Mouse (Mus musculus): Measurements from ENCODE around the gene 4632433K11Rik. TPM values are rescaled to one million over a fixed set of nuclear protein-coding genes. Genes with fewer than 3 reads are reported as not detected.

The 4632433K11Rik gene
- polyA plus RNA-seq, 1 experiment, result not detected

DNA sequence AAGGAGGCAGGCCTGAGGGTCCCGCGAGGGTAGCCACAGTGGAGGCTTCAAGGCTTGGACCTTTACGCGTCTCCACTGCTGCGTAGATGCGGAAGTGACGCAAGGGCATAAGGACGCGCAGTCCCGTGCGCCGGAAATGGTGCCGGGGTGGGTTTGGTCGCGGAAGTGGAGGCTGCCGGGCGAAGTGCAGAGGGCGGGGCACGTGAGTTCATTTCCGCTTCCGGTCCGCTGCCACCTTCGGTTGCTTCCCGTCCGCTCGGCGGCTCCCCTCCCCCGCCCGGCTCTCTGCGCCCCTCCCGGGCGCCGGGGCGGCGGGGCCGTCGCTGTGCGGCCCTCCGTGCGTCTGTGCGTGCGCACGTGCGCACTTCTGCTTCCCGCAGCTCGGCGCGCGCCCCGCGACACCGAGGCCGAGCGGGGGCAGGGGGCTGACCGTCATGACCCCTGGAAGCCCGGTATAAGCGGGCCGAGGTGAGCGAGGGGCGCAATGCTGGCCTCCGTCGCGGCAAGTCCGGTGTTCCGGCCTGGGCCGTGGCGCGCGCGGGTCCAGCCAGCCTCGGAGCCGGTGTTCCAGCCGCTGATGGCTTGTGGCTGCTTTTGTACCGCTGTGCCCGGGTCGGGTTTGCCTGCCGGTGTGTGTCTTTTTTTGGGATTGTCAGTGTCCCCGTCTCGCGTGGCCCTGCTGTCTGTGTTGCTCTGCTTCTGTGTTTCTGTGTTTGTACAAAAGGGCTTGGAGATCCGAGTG is 46.3 kb downstream of the 4632433K11Rik start, which contains the start of gene Epn1:
Gene Epn1, plus strand, starts transcription at position 226 of the 742 bp plus-strand sequence.
- TF ChIP-seq POLR2A (IDR thresholded peaks at IDR 0.05; ENCODE audit: borderline replicate concordance, insufficient read depth, low read length), result peak; percentile 74
- no peak for TF ChIP-seq CTCF (IDR thresholded peaks at IDR 0.05; ENCODE audit: borderline replicate concordance, insufficient read depth, low read depth, low read length)
- peak; percentile 97 for DNase-seq
- under 1% methylated on average over 81 of the region's 81 CpGs for WGBS

DNA sequence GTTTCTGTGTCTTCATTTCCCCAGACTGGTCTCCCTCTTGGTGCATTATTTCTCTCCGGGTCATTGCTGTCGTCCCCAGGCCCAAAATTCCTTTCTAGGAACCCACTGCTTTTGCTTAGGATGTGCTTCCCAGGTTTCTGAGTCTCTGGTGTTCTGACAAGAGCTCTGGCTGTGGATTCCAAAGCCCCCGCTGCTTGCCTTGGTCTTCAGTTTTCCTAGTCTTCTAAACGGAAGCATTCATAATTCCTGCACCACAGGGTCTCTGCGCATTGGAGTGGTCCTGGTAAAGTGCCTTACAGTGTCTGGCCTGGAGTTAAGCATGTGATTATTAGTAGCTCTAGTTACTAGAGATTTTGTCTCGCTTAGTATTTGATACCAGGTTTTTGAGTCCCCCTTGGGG is 46.9 kb downstream of the 4632433K11Rik start:
- Histone ChIP-seq H3K4me3 (replicated peaks; ENCODE audit: insufficient read depth, low read depth, low read length) (peak overlapping the region; percentile 82), H3K4me1 (ENCODE audit: control insufficient read depth, insufficient read depth, low read length) (peaks cover 2% of the 10 kb centered on the region), H3K27me3 (ENCODE audit: control insufficient read depth, insufficient read depth, low read length) (no peaks in the 10 kb centered on the region), H3K27ac (ENCODE audit: insufficient read depth, low read length) (peak overlapping the region; percentile 77; the same call in 1 of the 2 replicates)
- DNase-seq, result no peak
- 8% methylated on average over 6 of the region's 6 CpGs for WGBS
- no peak for TF ChIP-seq POLR2A (IDR thresholded peaks at IDR 0.05; ENCODE audit: borderline replicate concordance, insufficient read depth, low read length)
- no peak for TF ChIP-seq CTCF (IDR thresholded peaks at IDR 0.05; ENCODE audit: borderline replicate concordance, insufficient read depth, low read depth, low read length)

More for the DNA sequence above, 46.3 kb downstream of the 4632433K11Rik start, which contains the start of gene Epn1:
- no peaks in the 10 kb centered on the region; the same call in 1 of the 2 replicates for H3K4me1 ChIP-seq (ENCODE audit: control insufficient read depth, insufficient read depth, low read length)
- H3K27ac ChIP-seq (ENCODE audit: insufficient read depth, low read length), result peak within 1 kb of the TSS; percentile 77
- H3K4me3 ChIP-seq (replicated peaks; ENCODE audit: insufficient read depth, low read depth, low read length), result peak within 1 kb of the TSS; percentile 82
- no peaks in the 10 kb centered on the region for H3K27me3 ChIP-seq (ENCODE audit: control insufficient read depth, insufficient read depth, low read length)

DNA sequence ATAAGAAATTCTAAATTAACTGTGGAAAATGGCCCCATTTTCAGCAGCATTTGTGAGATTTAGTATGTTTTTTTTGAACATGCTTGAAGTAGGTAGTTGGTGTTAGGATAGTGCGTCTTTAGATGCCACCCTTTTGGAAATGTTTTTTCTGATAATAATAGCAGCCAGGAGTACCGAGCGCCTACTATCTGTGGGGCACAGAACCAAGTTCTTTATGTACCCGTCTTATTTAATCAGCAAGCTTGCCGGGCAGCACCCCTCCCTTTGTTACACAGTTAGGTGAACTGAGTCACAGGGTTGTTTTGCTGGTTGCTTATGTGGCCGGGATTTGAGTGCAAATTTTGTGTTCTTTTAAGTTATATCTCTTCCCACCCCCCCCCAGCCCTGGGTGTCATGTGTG is 47.3 kb downstream of the 4632433K11Rik start:
- no peak overlapping the region for H3K27ac ChIP-seq (ENCODE audit: insufficient read depth, low read length)

GRCm38 (mm10) chr7:5081939-5082338 is 48.0 kb downstream of the 4632433K11Rik start:
- H3K4me3 ChIP-seq (replicated peaks; ENCODE audit: insufficient read depth, low read depth, low read length), result no peak overlapping the region
- peaks cover 7% of the 10 kb centered on the region for H3K4me1 ChIP-seq (ENCODE audit: control insufficient read depth, insufficient read depth, low read length)
- TF ChIP-seq CTCF (IDR thresholded peaks at IDR 0.05; ENCODE audit: borderline replicate concordance, insufficient read depth, low read depth, low read length), result no peak
- no peak for TF ChIP-seq POLR2A (IDR thresholded peaks at IDR 0.05; ENCODE audit: borderline replicate concordance, insufficient read depth, low read length)
- no peaks in the 10 kb centered on the region for H3K27me3 ChIP-seq (ENCODE audit: control insufficient read depth, insufficient read depth, low read length)
- DNase-seq, result no peak
- 88% methylated on average over 2 of the region's 2 CpGs for WGBS
- no peak overlapping the region for H3K27ac ChIP-seq (ENCODE audit: insufficient read depth, low read length)

More for the DNA sequence above, 47.3 kb downstream of the 4632433K11Rik start:
- Histone ChIP-seq H3K4me3 (replicated peaks; ENCODE audit: insufficient read depth, low read depth, low read length) (peak overlapping the region; percentile 24), H3K27me3 (ENCODE audit: control insufficient read depth, insufficient read depth, low read length) (no peaks in the 10 kb centered on the region), H3K4me1 (ENCODE audit: control insufficient read depth, insufficient read depth, low read length) (peaks cover 6% of the 10 kb centered on the region)
- 49% methylated on average over 6 of the region's 6 CpGs for WGBS
- DNase-seq, result no peak
- TF ChIP-seq POLR2A (IDR thresholded peaks at IDR 0.05; ENCODE audit: borderline replicate concordance, insufficient read depth, low read length), result no peak
- TF ChIP-seq CTCF (IDR thresholded peaks at IDR 0.05; ENCODE audit: borderline replicate concordance, insufficient read depth, low read depth, low read length), result no peak

DNA sequence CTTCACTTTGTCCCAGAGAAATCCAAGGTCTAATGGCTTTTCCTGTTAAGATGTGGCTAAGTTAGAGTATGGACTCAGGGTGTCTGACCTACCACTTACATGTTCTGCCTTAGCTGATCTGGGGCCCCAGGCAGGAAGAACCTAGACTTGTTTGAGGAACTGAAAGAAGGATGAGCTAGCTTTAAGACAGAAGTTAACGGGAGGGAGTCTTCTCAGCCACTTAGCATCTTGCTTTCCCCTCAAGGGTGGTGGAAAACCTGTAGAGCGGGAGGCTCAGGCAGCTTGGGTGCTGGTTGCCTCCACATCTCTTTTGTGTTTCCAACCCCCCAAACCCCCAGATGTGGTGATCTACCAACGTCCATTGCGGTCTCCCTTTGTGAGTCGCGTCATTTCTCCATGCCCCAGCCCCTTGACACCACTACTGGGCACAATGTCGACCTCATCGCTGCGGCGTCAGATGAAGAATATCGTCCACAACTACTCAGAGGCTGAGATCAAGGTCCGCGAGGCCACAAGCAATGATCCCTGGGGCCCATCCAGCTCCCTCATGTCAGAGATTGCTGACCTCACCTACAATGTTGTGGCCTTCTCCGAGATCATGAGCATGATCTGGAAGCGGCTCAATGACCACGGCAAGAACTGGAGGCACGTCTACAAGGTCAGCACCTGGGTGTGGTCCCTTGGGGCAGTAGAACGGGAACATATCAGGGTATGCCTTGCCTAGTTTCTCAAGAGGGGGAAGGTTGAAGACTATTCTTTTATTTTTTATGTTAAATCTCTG is 49.6 kb downstream of the 4632433K11Rik start:
- H3K27me3 ChIP-seq (ENCODE audit: control insufficient read depth, insufficient read depth, low read length), result no peaks in the 10 kb centered on the region
- WGBS, result 90% methylated on average over 18 of the region's 18 CpGs
- no peak for TF ChIP-seq CTCF (IDR thresholded peaks at IDR 0.05; ENCODE audit: borderline replicate concordance, insufficient read depth, low read depth, low read length)
- no peak for TF ChIP-seq POLR2A (IDR thresholded peaks at IDR 0.05; ENCODE audit: borderline replicate concordance, insufficient read depth, low read length)
- no peak overlapping the region for H3K4me3 ChIP-seq (replicated peaks; ENCODE audit: insufficient read depth, low read depth, low read length)
- H3K4me1 ChIP-seq (ENCODE audit: control insufficient read depth, insufficient read depth, low read length), result peaks cover 11% of the 10 kb centered on the region
- DNase-seq, result peak in 1 of 2 experiments; percentile 8
- H3K27ac ChIP-seq (ENCODE audit: insufficient read depth, low read length), result no peak overlapping the region

Other genes with a start within 250 kb of the 4632433K11Rik start
- 13.2 and 15.6 TPM in 2 replicates for gene Tmem238, start 244.5 kb upstream of the 4632433K11Rik start, polyA plus RNA-seq (2012; rRNA removed)
- gene Rpl28, start 241.2 kb upstream of the 4632433K11Rik start, polyA plus RNA-seq (2012; rRNA removed), result 268 and 296 TPM in 2 replicates
- 179 and 211 TPM in 2 replicates for gene Ube2s, start 221.5 kb upstream of the 4632433K11Rik start, polyA plus RNA-seq (2012; rRNA removed)
- 21.0 and 22.7 TPM in 2 replicates for gene Shisa7, start 189.4 kb upstream of the 4632433K11Rik start, polyA plus RNA-seq (2012; rRNA removed)
- 11.1 and 13.6 TPM in 2 replicates for gene Isoc2b, start 163.9 kb upstream of the 4632433K11Rik start, polyA plus RNA-seq (2012; rRNA removed)
- 17.4 and 17.7 TPM in 2 replicates for gene Isoc2a, start 157.0 kb upstream of the 4632433K11Rik start, polyA plus RNA-seq (2012; rRNA removed)
- 0.59 and 0.61 TPM in 2 replicates for gene Gm36210, start 127.6 kb upstream of the 4632433K11Rik start, polyA plus RNA-seq (2012; rRNA removed)
- gene Zfp628, start 118.9 kb upstream of the 4632433K11Rik start, polyA plus RNA-seq (2012; rRNA removed), result 9.8 and 10.4 TPM in 2 replicates
- gene Nat14, start 112.1 kb upstream of the 4632433K11Rik start, polyA plus RNA-seq (2012; rRNA removed), result 33.5 and 37.5 TPM in 2 replicates
- gene Ssc5d, start 108.3 kb upstream of the 4632433K11Rik start, polyA plus RNA-seq (2012; rRNA removed), result 1.9 TPM in 2 replicates
- gene Sbk2, start 69.7 kb upstream of the 4632433K11Rik start, polyA plus RNA-seq (2012; rRNA removed), result 0.15 and 0.38 TPM in 2 replicates
- 2.6 TPM in 2 replicates for gene Sbk3, start 63.0 kb upstream of the 4632433K11Rik start, polyA plus RNA-seq (2012; rRNA removed)
- gene Zfp579, start 38.0 kb upstream of the 4632433K11Rik start, polyA plus RNA-seq (2012; rRNA removed), result 64.8 and 65.2 TPM in 2 replicates
- 14.4 and 14.9 TPM in 2 replicates for gene Zfp524, start 19.7 kb upstream of the 4632433K11Rik start, polyA plus RNA-seq (2012; rRNA removed)
- gene Fiz1, start 19.4 kb upstream of the 4632433K11Rik start, polyA plus RNA-seq (2012; rRNA removed), result 28.2 and 29.8 TPM in 2 replicates
- gene Gm44973, start 18.6 kb upstream of the 4632433K11Rik start, polyA plus RNA-seq (2012; rRNA removed), result not detected in 2 replicates
- gene Zfp865, start 13.7 kb upstream of the 4632433K11Rik start, polyA plus RNA-seq (2012; rRNA removed), result 30.3 and 33.3 TPM in 2 replicates
- 42.4 and 46.7 TPM in 2 replicates for gene Ccdc106, start 13.6 kb upstream of the 4632433K11Rik start, polyA plus RNA-seq (2012; rRNA removed)
- gene Zfp784, start 4.3 kb downstream of the 4632433K11Rik start, polyA plus RNA-seq (2012; rRNA removed), result 8.4 and 9.6 TPM in 2 replicates
- gene Zfp580, start 17.4 kb downstream of the 4632433K11Rik start, polyA plus RNA-seq (2012; rRNA removed), result 29.7 and 34.3 TPM in 2 replicates
- 196 and 211 TPM in 2 replicates for gene U2af2, start 28.0 kb downstream of the 4632433K11Rik start, polyA plus RNA-seq (2012; rRNA removed)
- gene Epn1, start 46.1 kb downstream of the 4632433K11Rik start, polyA plus RNA-seq (2012; rRNA removed), result 246 and 251 TPM in 2 replicates
- not detected in 2 replicates for gene Rfpl4, start 82.8 kb downstream of the 4632433K11Rik start, polyA plus RNA-seq (2012; rRNA removed)
- 0.34 and 0.60 TPM in 2 replicates for gene Rasl2-9, start 91.8 kb downstream of the 4632433K11Rik start, polyA plus RNA-seq (2012; rRNA removed)
- gene Vmn1r55, start 115.6 kb downstream of the 4632433K11Rik start, polyA plus RNA-seq (2012; rRNA removed), result not detected in 2 replicates
- gene Vmn1r56, start 162.6 kb downstream of the 4632433K11Rik start, polyA plus RNA-seq (2012; rRNA removed), result not detected in 2 replicates
- not detected in 2 replicates for gene Vmn1r57, start 184.4 kb downstream of the 4632433K11Rik start, polyA plus RNA-seq (2012; rRNA removed)